Mouse (Mus musculus) kidney, adult 8-10 months (tissue): Measurements from ENCODE around the gene Ube4b.

Experiments
- DNase-seq, 2 experiments: peaks; one replicate each; pipeline ENCODE4 v3.0.0; 2022

Ube4b gene

GRCm38 (mm10) chr4:149429592-149429991 lies 3.0 kb upstream of the Ube4b start:
- no peak for DNase-seq

DNA sequence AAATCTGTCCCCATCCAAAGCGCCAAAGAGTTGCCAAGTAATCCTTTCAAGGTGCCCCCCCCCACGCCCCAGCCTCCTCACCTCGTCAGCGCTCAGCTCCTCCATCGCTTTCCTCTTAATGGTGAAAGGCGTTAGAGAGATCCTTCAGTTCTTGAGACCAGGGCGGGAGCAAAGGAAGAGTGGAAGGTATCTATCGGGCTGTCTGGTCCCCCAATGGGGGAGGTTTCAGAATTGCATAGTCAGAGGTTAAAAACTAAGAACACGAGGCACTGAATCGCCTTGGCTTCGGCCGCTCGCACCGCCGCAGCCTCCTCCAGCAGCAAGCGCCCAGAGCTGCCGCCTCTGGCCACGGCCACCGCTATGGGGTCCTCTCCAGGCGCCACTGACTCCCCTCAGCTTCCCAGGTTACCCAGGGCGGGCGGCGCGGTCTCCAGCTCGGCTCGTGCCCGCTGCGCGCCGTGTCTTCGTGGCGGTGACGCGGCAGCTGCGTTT lies 702 bp downstream of the Ube4b start:
- DNase-seq = peak in 1 of 2 experiments; percentile 44

DNA sequence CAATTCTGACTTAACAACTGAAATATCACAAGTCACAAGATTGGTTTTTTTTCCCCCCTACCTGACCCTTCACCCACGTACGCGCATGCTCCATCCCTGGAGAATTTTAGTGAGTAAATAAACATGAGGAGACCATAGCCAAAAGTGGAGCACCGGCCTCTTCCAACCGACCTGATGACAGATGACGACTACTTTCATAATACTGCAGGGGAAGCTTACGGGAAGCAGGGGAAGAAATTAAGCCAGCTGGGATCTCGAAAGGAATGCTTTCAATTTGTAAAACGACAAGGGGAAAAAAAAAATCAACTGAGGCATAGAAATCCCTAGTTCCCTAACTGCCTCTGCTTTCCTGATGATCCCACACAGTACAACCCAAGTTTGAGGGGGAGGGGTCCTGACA lies 1.8 kb downstream of the Ube4b start:
- no peak for DNase-seq

DNA sequence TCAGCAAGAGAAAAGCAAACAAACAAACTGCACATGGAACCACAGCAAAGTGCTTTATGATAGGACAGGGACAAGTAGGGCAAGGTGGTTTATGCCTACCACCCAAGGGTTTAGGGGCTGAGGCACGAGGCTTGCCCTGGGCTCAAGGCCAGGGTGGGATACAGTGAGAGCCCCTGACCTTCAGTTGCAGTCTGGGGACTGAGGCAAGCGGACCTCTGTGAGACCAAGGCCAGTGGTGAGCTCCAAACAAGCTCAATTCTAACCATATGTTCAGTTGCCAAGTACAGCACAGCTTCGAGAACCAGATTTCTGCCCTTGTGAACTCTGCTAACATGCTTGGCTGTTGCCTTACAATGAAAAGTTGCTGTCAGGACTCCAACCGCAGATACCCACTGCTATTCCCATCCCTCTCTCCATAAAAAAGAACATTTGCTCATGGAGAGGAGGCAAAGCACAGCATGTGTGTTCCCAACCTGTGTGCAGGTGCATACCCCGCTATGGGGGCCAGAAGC lies 8.6 kb downstream of the Ube4b start:
- no peak for DNase-seq

DNA sequence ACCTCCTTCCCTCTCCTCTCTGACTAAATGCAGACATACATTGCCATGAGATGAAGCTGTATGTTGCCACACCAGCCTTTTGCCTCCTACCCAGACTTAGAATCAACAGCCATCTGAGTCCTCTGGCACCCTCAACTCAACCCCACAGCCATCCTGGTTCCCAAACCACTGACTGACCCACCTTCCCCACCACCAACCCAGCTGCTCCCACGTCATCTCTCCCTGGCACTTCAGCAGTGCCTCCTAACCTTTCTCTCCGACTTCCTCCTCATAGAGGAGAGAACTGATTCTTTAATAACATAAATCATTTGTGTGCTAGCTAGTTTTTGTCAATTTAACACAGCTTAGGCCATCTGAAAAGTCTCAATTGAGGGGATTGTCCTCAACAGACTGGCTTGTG lies 9.6 kb downstream of the Ube4b start:
- no peak for DNase-seq

DNA sequence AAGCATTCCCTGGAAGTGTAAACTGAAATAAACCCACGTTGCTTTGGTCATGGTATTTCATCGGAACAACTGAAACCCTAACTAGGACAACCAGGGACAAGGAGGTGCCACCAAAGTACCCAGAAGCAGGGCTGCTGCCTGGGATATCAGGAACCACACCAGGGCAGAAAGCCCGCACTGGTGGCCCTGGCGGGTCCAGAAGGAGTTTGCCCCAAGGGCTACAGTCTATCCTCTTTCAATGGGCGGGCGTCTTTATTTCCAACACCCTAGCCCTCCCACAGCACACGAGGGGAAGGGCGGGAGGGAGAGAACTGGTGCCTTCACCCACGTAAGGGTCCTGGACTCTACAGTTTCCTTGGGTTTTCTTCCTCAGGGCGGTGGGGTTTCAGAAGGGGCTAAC lies 10.1 kb downstream of the Ube4b start:
- no peak for DNase-seq

GRCm38 (mm10) chr4:149415651-149416169 lies 10.8 kb downstream of the Ube4b start:
- DNase-seq = peak; percentile 71 to 84

GRCm38 (mm10) chr4:149414259-149414658 lies 12.3 kb downstream of the Ube4b start:
- DNase-seq = no peak

- DNase-seq = no peak
Measured at GRCm38 (mm10) chr4:149409759-149410158, 16.8 kb downstream of the Ube4b start.

DNA sequence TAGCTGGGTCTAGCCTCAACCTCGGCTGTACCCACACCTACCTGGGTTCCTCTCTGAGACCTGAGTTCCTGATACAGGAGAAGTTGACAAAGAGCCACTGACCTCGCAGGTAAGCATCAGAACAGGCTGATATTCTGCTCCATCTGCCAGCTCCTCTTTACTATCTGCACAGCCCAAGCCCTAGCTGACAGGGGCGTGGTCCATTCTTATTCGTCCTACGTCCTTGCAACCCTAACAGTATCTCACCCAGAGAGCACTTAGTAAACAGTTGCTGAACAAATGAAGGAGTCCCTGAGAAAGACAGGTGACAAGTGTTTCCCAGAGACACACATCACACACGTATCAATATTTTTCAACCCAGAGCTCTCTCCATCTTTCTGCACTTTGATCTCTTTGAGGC lies 18.2 kb downstream of the Ube4b start:
- DNase-seq = no peak

DNA sequence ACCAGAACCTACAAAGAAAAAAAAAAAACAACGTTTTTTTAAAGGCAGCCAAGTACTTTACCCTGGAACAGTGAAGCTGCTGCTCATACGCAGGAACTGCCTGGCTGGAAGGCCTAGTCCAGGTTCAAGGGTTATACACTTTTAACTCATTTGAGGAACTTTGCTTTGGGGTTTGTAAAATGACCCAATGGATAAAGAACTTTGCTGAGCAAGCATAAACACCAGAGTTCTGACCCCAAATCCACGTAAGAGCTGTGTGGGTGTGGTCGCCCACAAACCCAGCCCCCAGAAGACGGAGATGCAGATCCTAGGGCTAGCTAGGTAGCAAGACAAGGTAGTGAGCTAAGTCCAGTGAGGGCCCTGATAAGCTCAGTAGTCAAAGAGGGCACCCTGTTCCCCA lies 19.1 kb downstream of the Ube4b start:
- DNase-seq = peak; percentile 57 to 70

GRCm38 (mm10) chr4:149405713-149406443 lies 20.7 kb downstream of the Ube4b start:
- no peak for DNase-seq

DNA sequence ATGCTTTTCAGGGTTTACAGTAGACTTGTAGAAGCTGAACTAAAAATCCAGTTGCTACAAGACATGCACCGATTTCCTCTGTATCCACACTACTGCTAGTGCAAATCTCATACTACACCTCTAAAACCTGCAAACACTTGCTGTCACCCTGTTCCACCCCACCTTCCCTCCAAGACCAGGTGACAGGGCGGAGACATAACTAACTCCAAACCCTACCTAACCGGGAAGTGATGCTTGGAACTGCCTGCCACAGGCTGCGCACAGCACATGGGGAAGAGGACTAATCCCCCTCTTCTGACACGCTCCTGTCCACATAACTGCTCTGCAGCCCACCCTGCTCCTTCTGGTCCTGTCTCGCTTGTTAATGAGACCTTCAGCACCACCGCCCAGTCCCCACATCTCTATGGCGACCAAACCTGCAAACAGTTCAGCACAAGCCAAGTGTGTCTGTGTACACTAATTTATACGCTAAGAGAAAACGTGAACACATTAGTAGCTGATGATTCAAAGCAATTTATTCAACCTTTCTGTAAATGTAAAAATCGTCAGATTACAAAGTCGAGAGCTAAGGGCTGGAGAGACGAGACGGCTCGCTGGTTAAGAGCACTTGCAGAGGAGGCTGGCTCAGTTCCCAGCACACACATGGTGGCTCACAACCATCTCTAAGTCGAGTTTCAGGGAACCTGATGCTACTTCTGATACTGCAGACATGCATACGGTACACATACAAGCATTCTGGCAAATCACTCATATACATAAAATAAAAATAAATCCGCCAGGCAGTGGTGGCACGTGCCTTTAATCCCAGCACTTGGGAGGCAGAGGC lies 21.7 kb downstream of the Ube4b start:
- DNase-seq = no peak

- DNase-seq = no peak
Measured at GRCm38 (mm10) chr4:149403037-149403436, 23.5 kb downstream of the Ube4b start.

GRCm38 (mm10) chr4:149401591-149401982 lies 25.0 kb downstream of the Ube4b start:
- no peak for DNase-seq

DNA sequence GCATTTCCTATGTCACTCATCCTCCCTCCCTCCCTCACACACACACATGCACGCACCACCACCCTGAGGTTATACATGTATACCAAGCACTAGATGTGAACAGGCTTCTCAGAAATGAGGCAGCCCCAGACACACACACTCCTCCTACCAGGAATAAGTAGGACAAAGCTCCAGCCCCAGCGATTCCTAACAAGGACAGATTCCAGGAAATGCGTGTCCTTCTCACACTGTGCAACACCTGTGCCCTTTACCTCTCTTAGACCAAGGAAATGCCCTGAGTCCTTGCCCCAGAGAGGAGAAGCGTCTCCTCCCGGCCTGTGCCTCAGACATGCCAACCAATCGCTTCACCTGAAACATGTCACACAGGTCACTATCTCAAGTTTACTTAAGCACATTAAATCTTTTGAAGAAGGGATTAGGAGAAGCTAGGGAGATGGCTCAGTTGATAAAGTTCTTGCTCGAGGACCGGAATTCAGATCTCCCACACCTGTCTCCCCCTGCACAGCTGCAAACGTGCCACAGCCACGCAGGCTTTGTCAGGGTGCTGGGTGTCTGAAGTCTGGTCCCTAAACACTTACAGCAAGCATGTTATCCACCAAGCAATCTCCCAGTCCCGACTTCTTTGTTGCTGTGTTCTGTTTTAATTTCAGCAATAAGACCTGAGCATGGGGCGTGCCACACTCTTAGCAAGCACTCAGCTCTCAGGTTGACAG lies 25.5 kb downstream of the Ube4b start:
- no peak for DNase-seq

GRCm38 (mm10) chr4:149399331-149399910 lies 27.1 kb downstream of the Ube4b start:
- no peak for DNase-seq

- no peak for DNase-seq
Measured at GRCm38 (mm10) chr4:149398181-149398735, 28.3 kb downstream of the Ube4b start.

GRCm38 (mm10) chr4:149396433-149397306 lies 29.9 kb downstream of the Ube4b start:
- no peak for DNase-seq

DNA sequence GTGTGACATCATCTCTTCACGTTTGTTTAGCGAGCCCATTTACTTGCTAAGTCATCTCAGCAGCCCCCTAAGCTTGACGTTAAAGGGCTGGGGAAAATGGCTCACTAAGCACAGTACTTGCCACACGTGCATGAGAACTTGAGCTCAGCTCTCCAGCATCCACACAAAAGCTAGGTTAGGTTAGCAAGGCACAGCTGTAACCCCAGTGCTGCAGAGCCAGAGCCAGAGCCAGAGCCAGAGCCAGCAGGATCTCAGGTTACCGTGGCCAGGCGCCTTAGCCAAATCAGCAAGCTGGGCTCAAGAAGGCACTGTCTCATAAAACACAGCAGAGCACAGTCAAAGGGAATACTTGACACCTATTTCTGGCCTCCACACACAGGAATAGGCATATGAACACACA lies 31.0 kb downstream of the Ube4b start:
- DNase-seq = peak in 1 of 2 experiments; percentile 24

DNA sequence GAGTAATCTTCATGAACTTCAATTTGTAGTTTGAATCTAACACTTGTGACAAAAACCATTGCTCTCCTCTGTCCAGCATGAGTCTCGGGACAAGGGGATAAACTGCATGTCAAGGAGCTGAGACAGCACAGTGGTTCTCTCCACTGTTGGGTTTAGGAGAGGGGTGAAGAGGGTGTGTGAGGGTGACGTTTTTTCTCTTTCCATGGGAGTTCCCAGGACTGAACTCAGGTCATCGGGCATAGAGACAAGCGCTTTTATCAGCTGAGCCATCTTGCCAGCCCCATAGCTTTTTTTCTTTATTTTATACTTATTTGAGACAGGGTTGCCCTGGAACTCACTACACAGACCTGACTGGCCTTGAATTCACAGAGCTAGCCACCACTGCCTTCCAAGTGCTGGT lies 32.3 kb downstream of the Ube4b start:
- no peak for DNase-seq
